Mouse (Mus musculus): ENCODE data around the gene Usp29. TPM values are rescaled to one million over a fixed set of nuclear protein-coding genes. Genes with fewer than 3 reads are reported as not detected.

The Usp29 gene
- polyA plus RNA-seq, 1 experiment: not detected

GRCm38 (mm10) chr7:6776314-6777059 lies 46.1 kb downstream of the Usp29 start:
- H3K27ac ChIP-seq (ENCODE audit: control insufficient read depth, insufficient read depth, low read depth, low read length, poor library complexity): no peak overlapping the region
- no peaks in the 10 kb centered on the region for H3K4me1 ChIP-seq (ENCODE audit: control insufficient read depth, insufficient read depth, low read length)
- TF ChIP-seq POLR2A (IDR thresholded peaks at IDR 0.05; ENCODE audit: borderline replicate concordance, control insufficient read depth, low read depth, low read length): no peak
- no peak for TF ChIP-seq CTCF (IDR thresholded peaks at IDR 0.05; ENCODE audit: control insufficient read depth, insufficient read depth, low read length)
- H3K4me3 ChIP-seq (replicated peaks; ENCODE audit: control insufficient read depth, low read depth, low read length): no peak overlapping the region
- whole genome bisulfite sequencing: 76% methylated on average over 10 of the region's 10 CpGs

GRCm38 (mm10) chr7:6777107-6777506 lies 46.7 kb downstream of the Usp29 start:
- TF ChIP-seq CTCF (IDR thresholded peaks at IDR 0.05; ENCODE audit: control insufficient read depth, insufficient read depth, low read length): no peak
- no peak for TF ChIP-seq POLR2A (IDR thresholded peaks at IDR 0.05; ENCODE audit: borderline replicate concordance, control insufficient read depth, low read depth, low read length)
- H3K27ac ChIP-seq (ENCODE audit: control insufficient read depth, insufficient read depth, low read depth, low read length, poor library complexity): no peak overlapping the region
- H3K4me3 ChIP-seq (replicated peaks; ENCODE audit: control insufficient read depth, low read depth, low read length): no peak overlapping the region
- H3K4me1 ChIP-seq (ENCODE audit: control insufficient read depth, insufficient read depth, low read length): no peaks in the 10 kb centered on the region
- WGBS: 79% methylated on average over 2 of the region's 2 CpGs

DNA sequence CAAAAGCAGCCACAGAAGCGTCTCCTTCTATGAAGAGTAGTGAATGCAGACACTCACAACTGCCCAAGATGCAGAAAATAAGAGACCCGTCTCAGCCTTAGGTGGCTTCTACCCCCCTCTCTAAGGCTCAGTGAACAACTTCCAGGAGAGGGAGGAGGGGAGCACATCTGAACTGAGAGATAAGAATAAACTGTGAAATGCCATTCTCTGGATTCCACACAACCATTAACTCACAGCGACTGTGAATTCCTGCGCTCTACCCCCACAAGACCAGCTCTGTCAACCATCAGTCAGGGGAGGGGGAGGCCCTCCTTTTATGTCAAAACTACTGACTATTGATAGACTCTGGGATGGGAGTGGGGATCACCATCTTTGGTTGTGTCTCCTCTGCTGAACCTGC lies 47.3 kb downstream of the Usp29 start:
- no peak overlapping the region for H3K27ac ChIP-seq (ENCODE audit: control insufficient read depth, insufficient read depth, low read depth, low read length, poor library complexity)
- TF ChIP-seq POLR2A (IDR thresholded peaks at IDR 0.05; ENCODE audit: borderline replicate concordance, control insufficient read depth, low read depth, low read length) (no peak), CTCF (IDR thresholded peaks at IDR 0.05; ENCODE audit: control insufficient read depth, insufficient read depth, low read length) (no peak)
- 51% methylated on average over 4 of the region's 4 CpGs for WGBS

GRCm38 (mm10) chr7:6779172-6779571 lies 48.8 kb downstream of the Usp29 start:
- Histone ChIP-seq H3K27ac (ENCODE audit: control insufficient read depth, insufficient read depth, low read depth, low read length, poor library complexity) (no peak overlapping the region), H3K4me1 (ENCODE audit: control insufficient read depth, insufficient read depth, low read length) (no peaks in the 10 kb centered on the region), H3K4me3 (replicated peaks; ENCODE audit: control insufficient read depth, low read depth, low read length) (no peak overlapping the region)
- TF ChIP-seq POLR2A (IDR thresholded peaks at IDR 0.05; ENCODE audit: borderline replicate concordance, control insufficient read depth, low read depth, low read length) (no peak), CTCF (IDR thresholded peaks at IDR 0.05; ENCODE audit: control insufficient read depth, insufficient read depth, low read length) (no peak)
- 57% methylated on average over 5 of the region's 5 CpGs for WGBS

More for the DNA sequence above, 47.3 kb downstream of the Usp29 start:
- Histone ChIP-seq H3K4me3 (replicated peaks; ENCODE audit: control insufficient read depth, low read depth, low read length) (no peak overlapping the region), H3K4me1 (ENCODE audit: control insufficient read depth, insufficient read depth, low read length) (no peaks in the 10 kb centered on the region)

DNA sequence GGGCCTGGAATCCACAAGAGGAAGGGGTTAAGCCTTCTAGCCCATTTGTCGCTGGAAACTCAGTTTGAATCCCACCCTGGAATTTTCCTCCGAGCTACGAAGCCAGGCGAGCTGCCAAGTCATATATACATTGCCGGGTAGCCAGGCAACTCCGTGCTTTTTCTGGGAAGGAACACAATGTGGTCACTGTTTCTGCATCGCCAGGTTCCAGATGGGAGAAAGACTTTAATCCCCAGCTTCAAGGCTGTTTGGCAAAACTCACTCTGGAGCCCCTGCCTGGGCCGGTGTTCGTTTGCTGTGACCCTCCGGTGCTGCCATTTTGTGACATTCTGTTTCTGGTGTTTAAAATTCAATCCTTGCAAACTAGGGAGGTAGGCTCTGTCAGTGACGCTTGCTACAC lies 51.2 kb downstream of the Usp29 start:
- no peak for TF ChIP-seq POLR2A (IDR thresholded peaks at IDR 0.05; ENCODE audit: borderline replicate concordance, control insufficient read depth, low read depth, low read length)
- no peak for TF ChIP-seq CTCF (IDR thresholded peaks at IDR 0.05; ENCODE audit: control insufficient read depth, insufficient read depth, low read length)
- H3K27ac ChIP-seq (ENCODE audit: control insufficient read depth, insufficient read depth, low read depth, low read length, poor library complexity): no peak overlapping the region
- WGBS: 79% methylated on average over 11 of the region's 11 CpGs
- H3K4me1 ChIP-seq (ENCODE audit: control insufficient read depth, insufficient read depth, low read length): no peaks in the 10 kb centered on the region
- no peak overlapping the region for H3K4me3 ChIP-seq (replicated peaks; ENCODE audit: control insufficient read depth, low read depth, low read length)

- Histone ChIP-seq H3K4me3 (replicated peaks; ENCODE audit: control insufficient read depth, low read depth, low read length) (no peak overlapping the region), H3K4me1 (ENCODE audit: control insufficient read depth, insufficient read depth, low read length) (no peaks in the 10 kb centered on the region), H3K27ac (ENCODE audit: control insufficient read depth, insufficient read depth, low read depth, low read length, poor library complexity) (no peak overlapping the region)
- TF ChIP-seq CTCF (IDR thresholded peaks at IDR 0.05; ENCODE audit: control insufficient read depth, insufficient read depth, low read length) (no peak), POLR2A (IDR thresholded peaks at IDR 0.05; ENCODE audit: borderline replicate concordance, control insufficient read depth, low read depth, low read length) (no peak)
- WGBS: 32% methylated on average over 8 of the region's 8 CpGs
These were observed 54.1 kb downstream of the Usp29 start for GRCm38 (mm10) chr7:6784340-6785073.

- WGBS: 17% methylated on average over 2 of the region's 2 CpGs
- Histone ChIP-seq H3K4me3 (replicated peaks; ENCODE audit: control insufficient read depth, low read depth, low read length) (no peak overlapping the region), H3K27ac (ENCODE audit: control insufficient read depth, insufficient read depth, low read depth, low read length, poor library complexity) (no peak overlapping the region), H3K4me1 (ENCODE audit: control insufficient read depth, insufficient read depth, low read length) (no peaks in the 10 kb centered on the region)
- TF ChIP-seq CTCF (IDR thresholded peaks at IDR 0.05; ENCODE audit: control insufficient read depth, insufficient read depth, low read length) (no peak), POLR2A (IDR thresholded peaks at IDR 0.05; ENCODE audit: borderline replicate concordance, control insufficient read depth, low read depth, low read length) (no peak)
These were observed 56.6 kb downstream of the Usp29 start for GRCm38 (mm10) chr7:6787000-6787399.

DNA sequence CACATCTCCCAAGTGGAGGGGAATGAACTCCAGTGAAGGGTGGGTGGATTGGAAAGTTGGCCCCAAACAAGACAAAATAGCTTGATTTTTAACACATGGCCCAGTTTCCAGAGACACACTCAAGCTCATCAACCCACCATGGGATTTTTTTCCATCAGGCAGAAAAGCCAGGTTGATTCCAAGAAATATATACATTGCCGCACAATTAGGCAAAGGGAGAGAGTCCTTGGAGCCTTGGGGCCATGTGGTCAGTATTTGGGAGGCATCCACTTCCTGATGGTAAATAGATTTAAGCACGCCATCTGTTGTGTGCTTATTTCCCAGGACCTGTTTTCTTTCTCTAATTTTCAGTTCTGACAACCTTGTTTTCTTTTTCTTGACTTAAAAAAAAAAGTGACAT lies 57.7 kb downstream of the Usp29 start:
- H3K4me1 ChIP-seq (ENCODE audit: control insufficient read depth, insufficient read depth, low read length): no peaks in the 10 kb centered on the region
- H3K4me3 ChIP-seq (replicated peaks; ENCODE audit: control insufficient read depth, low read depth, low read length): no peak overlapping the region
- TF ChIP-seq CTCF (IDR thresholded peaks at IDR 0.05; ENCODE audit: control insufficient read depth, insufficient read depth, low read length) (no peak), POLR2A (IDR thresholded peaks at IDR 0.05; ENCODE audit: borderline replicate concordance, control insufficient read depth, low read depth, low read length) (no peak)
- 70% methylated on average over 2 of the region's 2 CpGs for WGBS
- H3K27ac ChIP-seq (ENCODE audit: control insufficient read depth, insufficient read depth, low read depth, low read length, poor library complexity): no peak overlapping the region

Measured in bone marrow, adult 2 months (tissue).